Mouse (Mus musculus) liver, adult 2 months (tissue): ENCODE measurements around the gene Gpr15.

Source experiments
- CTCF ChIP-seq: fragments of 200-500 bp; IDR thresholded peaks from 2 replicates; pipeline ENCODE4 v1.5.1; 2011; ENCODE audit warnings: low read depth, low read length, control low read depth
- POLR2A ChIP-seq: fragments of 200-500 bp; IDR thresholded peaks from 2 replicates; pipeline ENCODE4 v1.6.1; 2011; ENCODE audit warnings: low read length, control low read depth; ENCODE audit not compliant: insufficient read depth; ENCODE audit errors: extremely low read depth

DNA sequence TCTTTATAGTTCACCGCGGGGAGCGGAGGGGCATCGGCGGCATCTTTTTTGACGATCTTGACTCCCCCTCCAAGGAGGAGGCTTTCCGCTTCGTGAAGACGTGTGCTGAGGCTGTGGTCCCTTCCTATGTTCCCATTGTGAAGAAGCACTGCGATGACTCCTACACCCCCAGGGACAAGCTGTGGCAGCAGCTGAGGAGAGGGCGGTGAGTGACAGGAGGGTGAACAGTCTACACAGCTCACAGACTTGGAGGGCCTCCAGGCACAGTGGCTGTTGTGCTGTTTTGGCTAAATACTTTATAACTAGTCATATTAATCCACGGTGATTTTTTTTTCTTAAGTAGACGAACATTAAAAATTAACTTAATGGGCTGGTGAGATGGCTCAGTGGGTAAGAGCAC lies 43.6 kb downstream of the Gpr15 start:
- TF ChIP-seq POLR2A (no peak), CTCF (no peak)
